Mouse (Mus musculus) G1E (cell line): ENCODE results near the gene Ptpn7.

Source experiments
- CTCF ChIP-seq: IDR thresholded peaks from 2 replicates; pipeline ENCODE4 v1.5.1; 2012; ENCODE audit warnings: low read depth, low read length, inconsistent platforms, mixed read lengths
- GATA1 ChIP-seq: IDR thresholded peaks from 2 replicates; pipeline ENCODE4 v1.6.1; 2012; ENCODE audit warnings: borderline replicate concordance, low read length, inconsistent platforms, mixed read lengths
- GATA2 ChIP-seq: IDR thresholded peaks from 2 replicates; pipeline ENCODE4 v1.6.1; 2012; ENCODE audit warnings: low read depth, low read length, inconsistent platforms, borderline replicate concordance
- POLR2AphosphoS5 ChIP-seq: IDR thresholded peaks from 2 replicates; pipeline ENCODE4 v1.6.1; 2012; ENCODE audit warnings: low read depth, low read length, inconsistent platforms; ENCODE audit not compliant: insufficient replicate concordance
- TAL1 ChIP-seq: conservative IDR thresholded peaks from 2 replicates; pipeline ENCODE4 v1.6.1; 2012; ENCODE audit warnings: low read depth, low read length, inconsistent platforms, mixed read lengths

GRCm38 (mm10) chr1:135160411-135161050, 28.0 kb downstream of the Ptpn7 start:
- TF ChIP-seq POLR2AphosphoS5, result no peak
- no peak for TF ChIP-seq CTCF
- no peak for TF ChIP-seq GATA1
- TF ChIP-seq TAL1, result no peak
- no peak for TF ChIP-seq GATA2
